Mouse (Mus musculus): ENCODE results near the gene Eaf2. TPM values are rescaled to one million over a fixed set of nuclear protein-coding genes. Genes with fewer than 3 reads are reported as not detected.

Gene Eaf2
- polyA plus RNA-seq, 1 experiment from 2014 or later: 1.0 TPM

GRCm38 (mm10) chr16:36890559-36890958 lies 15.8 kb upstream of the Eaf2 start:
- WGBS: 90% methylated on average over 3 of the region's 3 CpGs
- H3K9ac ChIP-seq (ENCODE audit: low read depth, low read length): no peak overlapping the region
- no peak for TF ChIP-seq CTCF (IDR thresholded peaks at IDR 0.05; ENCODE audit: low read depth)
- H3K4me3 ChIP-seq (ENCODE audit: low read depth, low read length): no peak overlapping the region
- H3K9me3 ChIP-seq (ENCODE audit: control insufficient read depth): no peaks in the 10 kb centered on the region
- no peaks in the 10 kb centered on the region for H3K4me1 ChIP-seq (replicated peaks; ENCODE audit: control insufficient read depth, insufficient read depth, low read length)
- no peaks in the 10 kb centered on the region for H3K27me3 ChIP-seq (replicated peaks; ENCODE audit: control insufficient read depth, insufficient read depth, low read length)
- H3K36me3 ChIP-seq (ENCODE audit: control insufficient read depth, insufficient read depth): peaks cover 75% of the 10 kb centered on the region
- no peak overlapping the region for H3K27ac ChIP-seq (ENCODE audit: low read depth, low read length)
- H3K4me2 ChIP-seq (replicated peaks; ENCODE audit: low read depth): no peak overlapping the region
- no peak for ATAC-seq

GRCm38 (mm10) chr16:36887546-36887945 lies 12.7 kb upstream of the Eaf2 start:
- TF ChIP-seq CTCF (IDR thresholded peaks at IDR 0.05; ENCODE audit: low read depth): no peak
- no peaks in the 10 kb centered on the region for H3K4me1 ChIP-seq (replicated peaks; ENCODE audit: control insufficient read depth, insufficient read depth, low read length)
- H3K27me3 ChIP-seq (replicated peaks; ENCODE audit: control insufficient read depth, insufficient read depth, low read length): no peaks in the 10 kb centered on the region
- no peak overlapping the region for H3K27ac ChIP-seq (ENCODE audit: low read depth, low read length)
- no peak overlapping the region for H3K4me3 ChIP-seq (ENCODE audit: low read depth, low read length)
- no peak overlapping the region for H3K4me2 ChIP-seq (replicated peaks; ENCODE audit: low read depth)
- H3K9me3 ChIP-seq (ENCODE audit: control insufficient read depth): no peaks in the 10 kb centered on the region
- H3K9ac ChIP-seq (ENCODE audit: low read depth, low read length): no peak overlapping the region
- no peak for ATAC-seq
- H3K36me3 ChIP-seq (ENCODE audit: control insufficient read depth, insufficient read depth): peaks cover 50% of the 10 kb centered on the region
- WGBS: 85% methylated on average over 5 of the region's 5 CpGs

- 91% methylated on average over 11 of the region's 11 CpGs for WGBS
These were observed 11.1 kb upstream of the Eaf2 start for GRCm38 (mm10) chr16:36885912-36886311.

GRCm38 (mm10) chr16:36884881-36885280 lies 10.1 kb upstream of the Eaf2 start:
- ATAC-seq: no peak
- Histone ChIP-seq H3K9ac (ENCODE audit: low read depth, low read length) (no peak overlapping the region), H3K27me3 (replicated peaks; ENCODE audit: control insufficient read depth, insufficient read depth, low read length) (no peaks in the 10 kb centered on the region), H3K27ac (ENCODE audit: low read depth, low read length) (no peak overlapping the region), H3K4me2 (replicated peaks; ENCODE audit: low read depth) (no peak overlapping the region), H3K4me3 (ENCODE audit: low read depth, low read length) (no peak overlapping the region), H3K9me3 (ENCODE audit: control insufficient read depth) (no peaks in the 10 kb centered on the region), H3K4me1 (replicated peaks; ENCODE audit: control insufficient read depth, insufficient read depth, low read length) (no peaks in the 10 kb centered on the region; the same call in 1 of the 2 replicates), H3K36me3 (ENCODE audit: control insufficient read depth, insufficient read depth) (peaks cover 33% of the 10 kb centered on the region)
- peak; percentile 66 for TF ChIP-seq CTCF (IDR thresholded peaks at IDR 0.05; ENCODE audit: low read depth)
- WGBS: 89% methylated on average over 4 of the region's 4 CpGs

More at GRCm38 (mm10) chr16:36885912-36886311, 11.1 kb upstream of the Eaf2 start:
- TF ChIP-seq CTCF (IDR thresholded peaks at IDR 0.05; ENCODE audit: low read depth): no peak
- no peaks in the 10 kb centered on the region for H3K27me3 ChIP-seq (replicated peaks; ENCODE audit: control insufficient read depth, insufficient read depth, low read length)
- no peak overlapping the region for H3K9ac ChIP-seq (ENCODE audit: low read depth, low read length)
- peaks cover 39% of the 10 kb centered on the region for H3K36me3 ChIP-seq (ENCODE audit: control insufficient read depth, insufficient read depth)
- no peaks in the 10 kb centered on the region; the same call in 1 of the 2 replicates for H3K4me1 ChIP-seq (replicated peaks; ENCODE audit: control insufficient read depth, insufficient read depth, low read length)
- H3K4me3 ChIP-seq (ENCODE audit: low read depth, low read length): no peak overlapping the region
- no peak overlapping the region for H3K4me2 ChIP-seq (replicated peaks; ENCODE audit: low read depth)
- no peak overlapping the region for H3K27ac ChIP-seq (ENCODE audit: low read depth, low read length)
- ATAC-seq: no peak
- H3K9me3 ChIP-seq (ENCODE audit: control insufficient read depth): no peaks in the 10 kb centered on the region

GRCm38 (mm10) chr16:36882737-36883343 lies 8.0 kb upstream of the Eaf2 start:
- no peak overlapping the region for H3K4me3 ChIP-seq (ENCODE audit: low read depth, low read length)
- peaks cover 17% of the 10 kb centered on the region for H3K36me3 ChIP-seq (ENCODE audit: control insufficient read depth, insufficient read depth)
- no peak overlapping the region for H3K9ac ChIP-seq (ENCODE audit: low read depth, low read length)
- 84% methylated on average over 5 of the region's 5 CpGs for WGBS
- H3K9me3 ChIP-seq (ENCODE audit: control insufficient read depth): no peaks in the 10 kb centered on the region
- H3K4me2 ChIP-seq (replicated peaks; ENCODE audit: low read depth): no peak overlapping the region
- TF ChIP-seq CTCF (IDR thresholded peaks at IDR 0.05; ENCODE audit: low read depth): no peak
- H3K4me1 ChIP-seq (replicated peaks; ENCODE audit: control insufficient read depth, insufficient read depth, low read length): no peaks in the 10 kb centered on the region; the same call in 1 of the 2 replicates
- H3K27me3 ChIP-seq (replicated peaks; ENCODE audit: control insufficient read depth, insufficient read depth, low read length): no peaks in the 10 kb centered on the region
- no peak for ATAC-seq
- no peak overlapping the region for H3K27ac ChIP-seq (ENCODE audit: low read depth, low read length)

GRCm38 (mm10) chr16:36877316-36877715 lies 2.5 kb upstream of the Eaf2 start:
- TF ChIP-seq CTCF (IDR thresholded peaks at IDR 0.05; ENCODE audit: low read depth): peak; percentile 37
- Histone ChIP-seq H3K4me3 (ENCODE audit: low read depth, low read length) (no peak overlapping the region), H3K9ac (ENCODE audit: low read depth, low read length) (no peak overlapping the region), H3K9me3 (ENCODE audit: control insufficient read depth) (no peaks in the 10 kb centered on the region), H3K27me3 (replicated peaks; ENCODE audit: control insufficient read depth, insufficient read depth, low read length) (no peaks in the 10 kb centered on the region), H3K4me2 (replicated peaks; ENCODE audit: low read depth) (no peak overlapping the region), H3K27ac (ENCODE audit: low read depth, low read length) (no peak overlapping the region), H3K36me3 (ENCODE audit: control insufficient read depth, insufficient read depth) (0 out of 2 replicates have a peak, but pooled peaks cover under 1% of the 10 kb centered on the region), H3K4me1 (replicated peaks; ENCODE audit: control insufficient read depth, insufficient read depth, low read length) (peaks cover 6% of the 10 kb centered on the region)
- WGBS: 79% methylated on average over 5 of the region's 5 CpGs
- no peak for ATAC-seq

All from intestine, postnatal 0 days (tissue).